Mouse (Mus musculus) right cerebral cortex, postnatal 10 days (tissue): ENCODE results near the gene Fosl1.

Experiments used
- DNase-seq, 2 experiments: peaks; one replicate each; pipeline ENCODE4 v3.0.0; 2021; ENCODE audit warnings: low spot score in 2 of 2

Gene Fosl1

DNA sequence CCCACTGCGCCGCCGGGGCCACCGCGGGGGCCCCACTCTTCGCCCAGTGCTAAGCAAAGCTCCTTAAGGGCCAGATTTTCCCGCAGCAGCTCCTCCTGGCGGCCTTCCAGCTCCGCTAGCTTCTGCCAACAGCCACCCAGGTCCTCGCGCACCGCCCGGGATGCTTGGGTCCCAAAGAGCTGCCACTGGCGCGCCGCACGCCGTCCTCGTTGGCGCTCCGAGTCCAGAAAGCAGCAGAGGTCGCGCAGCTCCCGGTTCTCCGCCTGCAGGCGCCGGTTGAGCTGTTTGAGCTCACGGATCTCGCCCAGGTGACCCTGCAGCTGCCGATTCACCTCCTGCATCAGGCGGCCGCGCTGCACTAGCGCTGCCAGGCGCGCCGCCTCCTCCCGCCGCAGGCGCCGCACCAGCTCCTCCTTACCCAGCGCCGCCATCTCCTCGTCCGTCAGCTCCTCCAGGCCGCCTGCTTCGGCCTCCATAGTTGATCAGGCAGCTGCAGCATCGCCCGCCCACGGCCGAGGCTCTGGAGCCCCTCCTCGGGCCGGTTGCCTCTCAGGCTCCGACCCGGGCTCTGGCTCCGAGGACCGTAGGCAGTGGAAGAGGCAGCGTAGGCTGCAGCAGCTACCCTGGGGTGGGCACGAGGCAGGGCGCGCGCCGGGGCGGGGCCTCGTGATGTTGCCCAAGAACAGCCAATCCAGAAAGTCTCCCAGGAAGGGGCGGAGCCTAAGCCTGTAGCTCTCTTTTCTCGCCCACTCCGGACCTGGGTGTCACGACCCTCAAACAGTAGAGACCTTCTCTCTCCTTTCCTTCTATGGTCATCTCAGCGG lies 9.8 kb downstream of the Fosl1 start:
- peak; percentile 97 to 98 for DNase-seq

GRCm38 (mm10) chr19:5457746-5458442 lies 10.5 kb downstream of the Fosl1 start, which contains the start of gene Ccdc85b:
Gene Ccdc85b, minus strand, starts transcription at chr19:5457894.
- DNase-seq: no peak

DNA sequence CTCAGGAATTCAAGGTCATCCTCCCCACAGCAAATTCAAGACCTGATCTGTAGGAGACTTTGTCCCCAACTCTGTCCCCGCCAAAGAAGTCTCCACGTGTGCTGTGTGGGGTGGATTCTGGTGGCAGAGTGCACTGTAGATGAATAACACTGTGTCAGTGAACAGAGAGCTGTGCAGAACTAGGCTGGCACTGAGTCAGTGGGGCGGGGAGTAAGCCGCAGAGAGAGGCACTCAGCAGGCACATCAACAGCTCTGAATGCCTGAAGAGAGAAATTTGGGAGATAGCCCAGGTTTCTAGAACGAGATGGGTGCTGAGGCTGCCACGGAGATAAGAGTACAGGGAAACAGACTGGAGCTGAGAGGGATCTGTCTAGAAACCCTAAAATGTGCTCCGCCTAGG lies 11.7 kb downstream of the Fosl1 start:
- DNase-seq: peak; percentile 76 to 77

DNA sequence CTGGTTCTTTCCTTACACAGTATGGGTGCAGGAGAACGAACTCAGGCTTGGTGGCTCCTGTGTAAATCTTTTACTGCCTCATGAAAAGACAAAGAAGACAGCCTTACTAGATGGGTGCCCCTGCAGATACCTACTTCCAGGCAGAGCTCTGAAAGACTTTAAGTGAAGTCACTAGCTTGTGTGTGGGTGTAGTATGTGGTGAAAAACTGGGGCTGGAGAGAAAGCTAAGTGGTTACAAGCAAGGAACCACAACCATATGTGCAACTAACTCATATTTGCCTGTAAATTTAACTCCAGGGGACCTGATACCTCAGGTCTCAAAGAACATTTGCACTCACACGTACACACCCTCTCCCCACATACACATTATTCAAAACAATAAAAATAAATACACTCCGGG lies 12.5 kb downstream of the Fosl1 start:
- no peak for DNase-seq

DNA sequence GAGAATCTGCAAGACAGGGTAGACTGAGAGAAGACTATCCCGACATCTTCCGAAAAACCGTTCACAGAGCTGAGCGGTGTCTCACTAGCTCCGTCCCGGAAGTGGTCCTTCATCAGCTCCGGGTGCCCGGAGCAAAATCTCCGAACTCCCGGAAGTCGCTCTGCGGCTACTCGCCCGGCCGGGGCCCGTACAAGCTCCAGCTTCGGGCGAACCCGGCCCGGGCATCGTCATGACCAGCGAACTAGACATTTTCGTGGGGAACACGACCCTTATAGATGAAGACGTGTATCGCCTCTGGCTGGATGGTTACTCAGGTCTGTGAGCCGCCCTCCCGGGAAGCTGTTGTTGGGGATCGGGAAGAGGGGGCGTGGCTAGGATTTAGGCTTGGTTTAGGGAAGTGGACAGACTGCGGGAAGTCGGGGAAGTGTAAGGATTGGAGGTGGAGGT lies 13.1 kb downstream of the Fosl1 start, which contains the start of gene Fibp:
Gene Fibp (plus strand): TSS at position 151 of the 447 bp plus-strand sequence.
- peak; percentile 93 to 94 for DNase-seq

GRCm38 (mm10) chr19:5461411-5461810 lies 14.1 kb downstream of the Fosl1 start:
- DNase-seq: no peak

DNA sequence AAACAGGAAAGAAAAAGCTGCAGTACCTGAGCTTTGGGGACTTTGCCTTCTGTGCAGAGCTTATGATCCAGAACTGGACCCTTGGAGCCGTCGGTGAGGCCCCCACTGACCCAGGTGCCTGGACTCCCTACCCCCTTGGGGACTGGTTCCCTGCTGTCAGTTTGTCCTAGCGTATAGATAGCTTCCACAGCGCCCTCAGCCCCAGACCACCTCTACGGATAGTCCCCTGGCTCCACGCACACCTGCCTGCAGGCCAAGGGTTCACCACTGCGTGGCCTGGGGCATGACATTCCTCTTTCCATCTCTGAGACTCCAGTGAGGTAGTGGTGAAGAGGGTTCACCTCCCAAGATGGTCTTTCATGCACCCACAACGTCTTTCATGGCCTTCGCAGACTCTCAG lies 15.9 kb downstream of the Fosl1 start:
- no peak for DNase-seq

GRCm38 (mm10) chr19:5463791-5464562 lies 16.6 kb downstream of the Fosl1 start:
- peak; percentile 70 to 80 for DNase-seq

DNA sequence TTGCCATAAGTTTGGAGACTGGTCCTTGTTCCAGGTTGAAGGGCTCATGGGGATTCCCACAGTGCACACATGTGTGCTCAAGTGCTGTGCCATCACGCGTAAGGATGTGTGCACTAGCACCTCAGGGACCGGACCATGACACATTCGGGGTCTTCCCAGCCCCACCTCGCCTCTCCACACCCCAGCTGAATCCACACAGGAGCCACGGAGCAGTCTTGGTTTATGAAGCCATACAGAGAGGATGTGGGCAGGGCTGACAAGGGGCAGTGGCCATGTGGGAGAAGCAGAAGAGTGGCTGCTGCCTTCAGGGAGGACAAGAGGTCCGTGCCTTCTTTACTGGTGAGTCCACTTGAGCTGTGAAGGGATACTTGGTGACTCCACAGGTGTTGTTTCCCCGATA lies 17.7 kb downstream of the Fosl1 start:
- no peak for DNase-seq

GRCm38 (mm10) chr19:5466916-5467500 lies 19.7 kb downstream of the Fosl1 start:
- DNase-seq: no peak

DNA sequence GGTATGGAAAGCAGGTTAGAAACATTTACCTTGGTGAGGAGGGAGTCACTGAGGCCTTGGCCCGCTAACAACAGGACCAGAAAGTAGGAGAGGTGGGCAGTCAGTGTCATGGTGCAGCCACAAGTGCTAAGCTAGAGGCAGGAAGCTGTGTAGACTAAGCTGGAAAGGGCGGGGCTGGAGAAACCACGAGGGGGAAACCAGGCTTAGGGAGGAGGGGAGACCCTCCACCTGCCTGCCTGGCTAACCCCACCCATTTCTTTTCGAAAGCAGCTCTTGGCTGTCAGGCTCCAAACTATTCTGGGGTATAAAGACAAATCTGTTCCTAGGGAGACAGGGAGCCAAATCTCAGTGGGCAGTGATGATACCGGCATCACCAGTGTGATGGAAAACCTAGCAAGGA lies 21.0 kb downstream of the Fosl1 start, which contains the start of gene Ctsw:
Gene Ctsw (minus strand): TSS at position 134 of the 400 bp plus-strand sequence.
- peak in 1 of 2 experiments; percentile 53 for DNase-seq

DNA sequence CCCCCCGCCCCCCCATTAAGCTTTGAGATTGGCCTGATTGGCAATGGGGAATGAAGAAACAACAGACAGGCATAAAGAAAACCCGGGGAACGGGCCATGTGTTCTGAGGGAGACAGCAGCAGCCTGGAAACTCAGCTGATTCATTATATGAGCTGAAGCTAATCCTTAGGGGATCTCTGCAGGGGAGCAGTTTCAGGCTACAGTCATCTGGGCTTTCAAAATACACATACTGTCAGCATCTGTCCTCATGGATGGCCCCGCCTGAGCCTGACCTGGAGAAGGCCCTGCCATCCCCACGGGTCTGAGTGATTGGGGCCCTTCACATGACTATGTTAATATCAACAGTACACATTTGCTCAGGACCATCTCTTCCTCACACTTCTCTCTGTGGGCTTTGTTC lies 24.5 kb downstream of the Fosl1 start:
- no peak for DNase-seq

DNA sequence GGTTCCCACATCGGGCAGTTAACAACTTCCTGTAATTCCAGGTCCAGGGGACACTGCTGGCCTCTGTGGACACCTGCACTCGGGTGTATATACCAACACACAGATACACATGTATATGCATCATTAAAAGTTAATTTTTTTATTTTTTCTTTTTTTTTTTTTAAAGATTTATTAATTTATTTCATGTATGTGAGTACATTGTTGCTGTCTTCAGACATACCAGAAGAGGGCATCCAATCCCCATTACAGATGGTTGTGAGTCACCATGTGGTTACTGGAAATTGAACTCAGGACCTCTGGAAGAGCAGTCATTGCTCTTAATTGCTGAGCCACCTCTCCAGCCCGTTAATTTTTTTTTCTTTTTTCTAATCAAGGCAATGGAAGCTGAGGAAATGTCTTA lies 25.5 kb downstream of the Fosl1 start:
- no peak for DNase-seq

DNA sequence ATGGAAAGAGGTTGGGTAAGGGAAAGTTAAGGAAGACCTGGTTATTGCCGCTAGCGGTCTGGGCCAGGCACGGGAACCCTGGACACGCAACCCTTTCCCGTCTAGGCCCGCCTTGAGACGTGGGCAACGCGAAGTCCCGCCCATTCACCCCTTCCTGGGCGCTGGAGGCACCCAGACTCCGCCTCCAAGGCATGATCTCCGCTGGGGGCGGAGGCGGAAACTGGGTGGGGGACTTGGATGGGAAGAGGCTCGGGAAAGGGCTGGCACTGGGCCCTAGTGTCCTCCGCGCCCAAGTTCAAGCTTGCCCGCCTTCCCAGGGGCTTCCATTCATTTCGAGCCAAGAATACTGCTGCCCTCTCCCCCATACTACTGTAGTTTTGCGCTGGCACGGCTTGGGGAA lies 26.4 kb downstream of the Fosl1 start, which contains the start of gene Efemp2:
Gene Efemp2 (plus strand): TSS at position 235 of the 400 bp plus-strand sequence.
- peak; percentile 82 to 86 for DNase-seq

- DNase-seq: peak in 1 of 2 experiments; percentile 49
These were observed 27.1 kb downstream of the Fosl1 start for GRCm38 (mm10) chr19:5474281-5475068.

GRCm38 (mm10) chr19:5475069-5475714 lies 27.8 kb downstream of the Fosl1 start:
- peak in 1 of 2 experiments; percentile 53 for DNase-seq

- DNase-seq: peak in 1 of 2 experiments; percentile 43
These were observed 29.8 kb downstream of the Fosl1 start for GRCm38 (mm10) chr19:5477004-5477667.

DNA sequence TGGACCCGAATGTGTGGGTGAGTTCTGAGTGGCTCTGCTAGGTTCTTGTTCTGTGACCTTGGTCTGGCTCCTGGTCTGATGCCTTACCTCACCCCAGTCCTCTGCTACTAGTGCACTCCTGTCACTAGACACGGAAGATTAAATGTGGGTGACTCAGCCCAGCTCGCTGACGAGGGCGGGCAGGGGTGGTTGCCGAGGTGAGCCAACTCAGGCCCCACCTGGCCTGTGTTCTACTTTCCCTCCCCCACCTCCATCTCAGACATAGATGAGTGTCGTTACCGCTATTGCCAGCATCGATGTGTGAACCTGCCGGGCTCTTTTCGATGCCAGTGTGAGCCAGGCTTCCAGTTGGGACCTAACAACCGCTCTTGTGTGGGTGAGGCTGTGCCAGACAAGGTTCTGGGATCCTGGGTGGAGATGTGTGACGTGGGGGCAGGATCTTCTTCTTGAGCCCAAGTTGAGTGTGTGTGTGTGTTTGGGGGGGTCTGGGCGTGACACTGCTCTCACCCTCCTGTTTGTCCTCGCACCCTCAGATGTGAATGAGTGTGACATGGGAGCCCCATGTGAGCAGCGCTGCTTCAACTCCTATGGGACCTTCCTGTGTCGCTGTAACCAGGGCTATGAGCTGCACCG lies 30.4 kb downstream of the Fosl1 start:
- no peak for DNase-seq

GRCm38 (mm10) chr19:5480016-5480415 lies 32.7 kb downstream of the Fosl1 start:
- no peak for DNase-seq
